Mouse (Mus musculus) regulatory T cell (primary cell): ENCODE results near the gene Bbs1.
"Not testable (repeated sequence)": the region's sequence is repeated elsewhere in the genome, so short reads cannot be mapped to it uniquely, and the experiment has no call there.

ENCODE experiments used
- in situ Hi-C: fragments of 300-600 bp; cut with MboI, MseI; formaldehyde crosslinking; loops from one replicate; pipeline ENCODE4 v1.15.1; 2025; ENCODE audit warnings: high pct_unique_total_duplicates

Bbs1 gene

DNA sequence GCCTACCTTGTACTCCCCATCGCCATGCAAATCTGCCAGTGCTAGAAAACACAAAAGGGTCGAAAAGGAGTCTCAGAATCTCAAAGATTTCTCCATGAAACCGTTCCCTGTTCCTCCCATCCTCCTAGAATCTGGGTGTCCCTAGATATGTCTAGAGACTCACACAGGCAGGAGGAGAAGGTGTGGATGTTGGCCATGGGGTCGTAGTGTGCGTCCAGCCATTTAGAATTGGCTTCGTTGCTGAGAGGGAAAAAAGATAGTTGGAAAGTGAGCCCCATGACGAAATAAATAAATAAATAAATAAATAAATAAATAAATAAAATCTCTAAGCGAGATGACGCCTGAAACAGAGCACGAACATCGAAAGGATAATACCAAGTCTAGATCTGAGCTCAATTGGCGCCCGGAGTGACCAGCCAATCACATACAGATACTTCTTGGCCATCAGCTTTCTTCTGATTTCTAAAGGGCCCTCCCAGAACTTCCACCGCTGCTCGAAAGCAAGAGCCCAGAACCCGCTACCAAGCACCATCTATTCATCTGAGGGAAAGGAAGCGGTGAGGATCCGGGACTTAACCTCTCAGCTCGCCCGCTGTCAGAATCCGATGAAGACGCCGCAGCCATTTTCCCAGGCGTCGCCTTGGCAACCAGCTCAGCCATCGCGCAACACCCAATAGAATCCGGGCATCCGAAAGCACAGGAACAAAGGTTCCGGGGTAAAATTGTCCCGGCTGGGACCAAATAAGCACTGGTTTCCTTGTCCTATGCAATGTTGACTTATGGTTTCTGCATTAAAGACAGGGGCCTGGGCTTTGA lies at the start of gene Bbs1:
Bbs1 (minus strand) TSS at position 650 of the 816 bp plus-strand sequence.
- in situ Hi-C loops, result no loop called here

GRCm38 (mm10) chr19:4948641-4949040 lies 42.2 kb upstream of the Bbs1 start:
- in situ Hi-C loops, result not testable (repeated sequence)

DNA sequence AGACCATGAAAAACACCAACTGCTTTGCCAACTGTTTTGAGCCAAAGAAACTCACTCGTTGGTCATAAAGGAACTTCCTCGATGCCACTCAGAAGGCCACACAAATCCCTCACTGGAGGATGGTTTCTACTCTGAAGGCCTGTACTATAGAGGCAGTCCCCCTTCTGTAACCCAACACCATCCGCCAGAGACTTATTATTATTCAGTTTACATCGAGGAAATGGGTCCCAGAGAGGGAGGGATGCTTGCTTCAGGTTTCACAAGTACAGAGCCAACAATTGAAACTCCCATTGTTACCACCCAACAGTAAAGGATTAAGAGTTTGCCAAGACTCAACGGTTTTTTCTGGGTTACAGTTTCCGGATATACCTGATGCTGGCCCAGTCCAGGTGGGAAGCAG lies 39.1 kb upstream of the Bbs1 start:
- in situ Hi-C loops, result no loop called here

- in situ Hi-C loops, result no loop called here
These were observed 36.8 kb upstream of the Bbs1 start for GRCm38 (mm10) chr19:4943253-4943588.

- in situ Hi-C loops, result no loop called here
These were observed 36.3 kb upstream of the Bbs1 start, which contains the start of gene Peli3 for GRCm38 (mm10) chr19:4942551-4943252. Gene Peli3 (minus strand): TSS chr19:4943127.

- in situ Hi-C loops, result no loop called here
These were observed 31.2 kb upstream of the Bbs1 start for GRCm38 (mm10) chr19:4937444-4938310.

DNA sequence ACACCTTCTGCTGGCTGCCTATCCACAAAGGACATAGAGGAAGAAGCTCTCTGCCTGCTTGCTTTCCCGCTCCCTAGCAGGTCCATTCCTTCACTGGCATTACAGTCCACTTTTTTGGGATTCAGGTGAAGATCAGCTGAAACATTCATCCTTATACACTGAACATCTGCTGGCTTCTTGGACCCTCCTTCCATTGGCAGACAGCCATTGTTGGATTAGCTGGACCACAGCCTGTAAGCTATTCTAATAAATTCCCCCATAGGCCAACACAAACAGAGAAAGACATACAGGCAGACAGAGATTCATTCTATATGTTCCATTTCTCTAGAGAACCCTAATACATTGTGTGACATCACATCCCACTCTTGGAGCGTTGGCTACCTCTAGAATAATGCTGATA lies 30.5 kb upstream of the Bbs1 start:
- in situ Hi-C loops, result no loop called here

DNA sequence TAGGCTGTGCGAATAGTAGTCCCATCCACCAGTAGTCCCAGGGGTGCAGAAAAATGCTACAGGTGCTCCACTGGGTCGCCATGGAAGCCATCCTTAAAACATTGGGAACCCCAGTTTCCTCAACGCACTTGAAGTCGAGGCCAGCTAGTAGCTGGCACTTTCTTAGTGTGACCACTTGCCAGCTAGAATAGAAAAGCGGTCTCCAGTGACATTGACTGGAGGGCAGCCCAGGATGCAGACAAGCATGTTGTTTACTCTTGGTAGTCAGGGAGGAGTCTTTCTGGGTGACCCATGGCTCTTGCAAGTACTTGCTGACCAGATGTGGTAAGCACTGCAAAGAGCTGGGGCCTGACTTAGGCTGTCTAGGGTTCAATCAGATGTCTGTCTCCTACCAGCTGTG lies 22.4 kb upstream of the Bbs1 start:
- in situ Hi-C loops, result no loop called here

GRCm38 (mm10) chr19:4927904-4928531 lies 21.6 kb upstream of the Bbs1 start, which contains the start of gene Dpp3:
Gene Dpp3 (minus strand): TSS chr19:4928287.
- in situ Hi-C loops, result no loop called here

- in situ Hi-C loops, result no loop called here
These were observed 18.9 kb upstream of the Bbs1 start for GRCm38 (mm10) chr19:4925121-4925860.

DNA sequence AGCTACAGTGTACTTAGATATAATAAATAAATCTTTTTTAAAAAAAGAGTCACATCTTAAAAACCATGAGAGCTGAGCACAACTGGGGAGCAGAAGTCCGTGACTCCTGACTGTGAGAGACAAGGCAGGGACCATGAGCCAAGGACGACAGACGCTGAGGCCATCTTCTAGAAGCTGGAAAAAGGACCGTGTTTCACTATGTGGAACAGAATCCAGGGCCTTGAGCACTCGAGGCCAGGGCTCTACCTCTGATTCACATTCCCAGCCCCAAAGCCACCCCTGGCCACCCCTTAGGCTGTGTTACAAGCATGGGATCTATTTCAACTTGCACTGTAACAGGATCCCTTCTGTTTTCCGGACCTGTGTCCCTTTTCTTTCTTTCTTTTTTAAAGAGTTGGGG lies 13.2 kb upstream of the Bbs1 start:
- in situ Hi-C loops, result no loop called here

- in situ Hi-C loops, result no loop called here
These were observed 10.4 kb upstream of the Bbs1 start for GRCm38 (mm10) chr19:4916827-4917226.

- in situ Hi-C loops, result no loop called here
These were observed 9.6 kb upstream of the Bbs1 start for GRCm38 (mm10) chr19:4915924-4916603.

DNA sequence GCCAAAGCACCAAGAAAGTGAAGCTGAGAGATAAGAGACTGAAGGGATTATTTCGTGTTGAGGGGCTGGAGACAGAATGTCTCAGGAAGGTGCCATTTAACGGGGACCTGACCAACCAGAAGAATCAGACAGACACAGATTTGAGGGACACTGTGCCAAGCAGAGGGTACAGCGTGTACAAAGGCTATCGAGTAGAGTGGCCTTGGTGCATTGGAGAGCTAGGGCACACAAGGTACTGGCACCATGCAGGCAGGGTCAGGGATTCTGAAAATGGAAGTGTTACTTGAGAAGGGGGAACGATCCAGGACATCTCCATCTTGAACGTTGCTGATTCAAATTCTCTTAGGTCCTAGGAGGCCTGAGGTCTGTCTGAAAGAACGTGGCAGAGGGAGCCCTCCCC lies 2.9 kb upstream of the Bbs1 start:
- in situ Hi-C loops, result no loop called here

DNA sequence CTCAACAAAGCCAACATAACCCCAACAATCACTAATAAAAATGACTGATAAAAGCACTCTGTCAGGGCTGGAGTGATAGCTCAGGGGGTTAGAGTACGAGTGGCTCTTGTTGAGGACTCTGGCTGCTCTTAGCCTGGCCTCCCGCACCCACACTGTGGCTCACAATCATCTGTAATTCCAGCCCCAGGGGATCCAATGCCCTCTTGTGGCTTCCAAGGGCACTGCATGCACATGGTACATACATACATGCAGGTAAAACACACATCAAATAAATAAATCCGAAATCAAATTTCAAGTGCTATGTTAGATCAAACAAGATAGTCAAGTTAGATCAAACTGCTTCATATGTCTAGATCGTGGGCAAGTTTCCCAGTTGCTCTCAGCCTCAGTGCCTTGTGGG lies 1.7 kb upstream of the Bbs1 start:
- in situ Hi-C loops, result no loop called here

GRCm38 (mm10) chr19:4899888-4900287 lies 6.5 kb downstream of the Bbs1 start:
- in situ Hi-C loops, result no loop called here

GRCm38 (mm10) chr19:4898972-4899371 lies 7.5 kb downstream of the Bbs1 start:
- in situ Hi-C loops, result no loop called here

- in situ Hi-C loops, result no loop called here
These were observed 9.5 kb downstream of the Bbs1 start for GRCm38 (mm10) chr19:4896780-4897520.

DNA sequence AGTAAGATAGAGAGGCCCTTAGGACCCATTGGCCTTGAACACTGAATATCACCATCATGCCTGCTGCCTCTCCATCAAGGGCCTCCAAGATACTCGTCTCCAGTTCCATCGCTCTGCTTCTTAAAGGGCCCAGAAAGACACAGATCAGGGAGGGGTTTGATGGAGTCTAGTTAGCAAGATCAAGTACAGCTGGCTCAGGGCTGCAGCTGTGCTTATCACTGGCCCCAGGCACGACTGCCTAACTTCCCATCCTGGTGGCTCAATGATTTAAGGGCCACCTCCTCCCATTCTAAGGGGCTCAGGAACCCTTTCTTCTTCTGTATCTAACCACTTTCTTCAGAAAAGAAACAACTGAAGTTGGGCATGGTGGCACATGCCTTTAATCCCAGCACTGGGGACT lies 14.6 kb downstream of the Bbs1 start:
- in situ Hi-C loops, result loop anchor here (5.0 kb wide), 1 partner anchor 69 kb away; no protein-coding TSS in a partner anchor
